Mouse (Mus musculus) embryo, embryonic 11.5 days (tissue): Measurements from ENCODE around the gene Srpx2.

Experiments
- DNase-seq: peaks from one replicate; pipeline ENCODE4 v3.0.0-alpha.2; 2012; ENCODE audit warnings: low read depth, low spot score

Srpx2 gene

GRCm38 (mm10) chrX:133908261-133908660, at the start of gene Srpx2:
Srpx2 (plus strand) TSS chrX:133908426.
- DNase-seq, result no peak

DNA sequence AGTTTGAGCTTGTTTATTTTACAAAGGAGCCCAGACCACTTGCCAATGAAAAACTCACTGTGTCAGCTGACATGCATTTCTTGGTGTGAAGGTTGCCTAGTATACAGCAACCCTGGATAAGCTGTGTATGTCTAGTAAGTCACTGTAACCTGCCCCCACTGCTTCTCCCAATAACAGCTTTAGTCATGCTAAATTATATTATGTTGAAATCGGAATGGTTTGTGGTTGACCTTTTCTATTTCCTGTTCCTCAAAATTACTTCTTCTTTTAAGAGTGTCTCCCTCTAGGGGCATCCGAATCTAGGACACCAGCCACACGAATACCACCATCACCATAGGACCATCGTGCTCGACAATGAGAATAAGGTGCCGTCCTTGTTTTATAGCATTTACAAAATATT, 38.5 kb upstream of the Srpx2 start:
- no peak for DNase-seq

GRCm38 (mm10) chrX:133887308-133887707, 20.9 kb upstream of the Srpx2 start:
- DNase-seq, result no peak

GRCm38 (mm10) chrX:133888111-133888510, 20.1 kb upstream of the Srpx2 start:
- DNase-seq, result no peak

DNA sequence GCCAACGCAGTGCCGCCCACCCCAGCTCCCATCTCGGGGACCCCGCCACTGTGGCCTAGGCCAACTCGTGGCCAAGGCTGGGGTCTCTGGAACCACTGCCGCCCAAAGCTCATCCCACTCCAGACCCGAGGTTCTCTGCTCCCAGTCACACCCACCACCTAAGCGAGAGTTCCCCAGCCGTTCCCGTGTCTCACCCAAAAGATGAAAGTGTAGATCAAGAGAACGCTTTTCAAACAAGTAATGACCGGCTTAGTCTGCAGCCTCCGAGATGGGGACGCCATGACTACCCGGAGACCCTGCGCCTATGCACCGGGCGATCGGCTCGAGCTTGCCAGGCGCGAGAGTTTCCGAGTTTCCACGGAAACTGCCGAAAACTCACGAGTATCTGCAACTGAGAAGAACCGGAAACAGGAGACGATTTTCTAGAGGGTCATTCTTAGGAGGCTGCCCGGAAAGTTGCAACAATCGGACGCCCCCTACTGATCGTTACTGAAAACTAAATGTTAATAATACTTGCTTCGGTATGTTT, 10.1 kb upstream of the Srpx2 start, which contains the start of gene Tspan6:
Tspan6 (minus strand) TSS at position 416 of the 529 bp plus-strand sequence.
- peak; percentile 70 for DNase-seq

DNA sequence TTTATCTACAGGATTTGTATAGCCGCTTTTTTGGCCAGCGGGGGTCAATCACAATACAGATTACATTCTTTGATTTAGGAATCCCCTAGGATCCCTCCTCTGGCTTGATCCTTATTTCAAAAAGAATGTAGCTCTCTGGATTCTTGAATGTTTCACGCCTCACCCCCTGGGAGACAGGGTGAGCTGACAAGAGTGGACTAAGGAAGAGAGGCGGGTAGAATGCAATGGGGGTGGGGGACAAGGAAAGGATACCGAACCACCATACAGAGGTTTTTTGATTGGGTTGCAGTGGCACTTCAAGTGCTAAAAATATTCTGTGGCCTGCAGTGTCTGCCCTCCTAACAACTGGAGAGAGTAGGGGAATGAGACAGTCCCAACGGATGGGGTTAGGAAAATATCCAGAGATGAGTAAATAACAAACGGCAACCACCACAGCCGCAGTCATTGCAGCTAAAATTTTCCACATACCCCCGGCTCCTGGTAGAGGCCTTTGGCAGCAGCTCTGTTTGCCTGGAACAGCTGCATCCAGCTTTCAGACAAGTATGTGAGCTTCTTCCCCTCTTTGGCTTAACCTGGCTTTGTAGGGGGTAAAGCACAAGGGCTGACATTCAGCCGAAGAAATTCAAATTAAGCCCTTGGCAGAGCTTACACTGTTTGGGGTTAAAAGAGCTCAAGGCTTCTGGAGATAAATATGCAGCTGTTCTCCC, 3.3 kb downstream of the Srpx2 start:
- DNase-seq, result no peak

- DNase-seq, result no peak
Measured at GRCm38 (mm10) chrX:133913006-133913405, 4.8 kb downstream of the Srpx2 start.

DNA sequence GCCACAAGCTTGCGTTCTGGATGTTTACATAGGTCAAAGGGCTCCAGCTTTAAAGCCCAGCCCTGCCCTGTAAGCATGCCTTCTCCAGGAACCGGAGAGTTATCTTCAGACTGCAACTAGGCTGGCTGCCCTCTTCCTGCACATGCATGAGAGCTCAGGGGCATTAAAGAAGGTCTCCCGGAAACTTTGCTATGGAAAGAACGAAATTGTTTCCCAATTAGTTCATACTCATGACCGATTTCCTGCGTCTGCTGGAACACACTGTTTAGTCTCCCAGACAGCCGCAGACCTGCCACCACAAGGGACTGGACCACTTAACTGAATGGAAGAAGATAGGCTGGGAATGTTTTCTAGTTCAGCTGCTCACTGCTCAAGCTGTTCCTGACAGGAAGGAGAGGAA, 6.0 kb downstream of the Srpx2 start:
- no peak for DNase-seq

DNA sequence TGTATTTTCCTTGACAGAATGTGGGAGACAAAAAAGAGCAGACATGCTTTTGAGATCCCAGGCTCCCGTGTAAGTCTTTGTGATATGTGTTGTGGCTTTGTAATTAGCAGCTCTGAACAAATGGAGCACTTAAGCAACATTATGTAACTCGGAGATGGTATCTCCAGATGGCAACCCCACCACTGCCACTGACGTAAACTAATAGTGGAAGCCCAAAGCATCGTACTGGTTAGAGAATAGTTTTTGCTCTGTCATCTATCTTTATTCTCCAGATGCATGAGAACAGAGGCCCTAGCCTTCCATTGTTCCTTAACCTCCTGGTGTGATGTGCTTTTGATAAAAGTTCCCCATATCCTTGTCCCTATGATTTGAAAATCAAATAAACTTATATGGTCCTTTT, 13.0 kb downstream of the Srpx2 start:
- no peak for DNase-seq

- DNase-seq, result no peak
Measured at GRCm38 (mm10) chrX:133926760-133927159, 18.5 kb downstream of the Srpx2 start.

DNA sequence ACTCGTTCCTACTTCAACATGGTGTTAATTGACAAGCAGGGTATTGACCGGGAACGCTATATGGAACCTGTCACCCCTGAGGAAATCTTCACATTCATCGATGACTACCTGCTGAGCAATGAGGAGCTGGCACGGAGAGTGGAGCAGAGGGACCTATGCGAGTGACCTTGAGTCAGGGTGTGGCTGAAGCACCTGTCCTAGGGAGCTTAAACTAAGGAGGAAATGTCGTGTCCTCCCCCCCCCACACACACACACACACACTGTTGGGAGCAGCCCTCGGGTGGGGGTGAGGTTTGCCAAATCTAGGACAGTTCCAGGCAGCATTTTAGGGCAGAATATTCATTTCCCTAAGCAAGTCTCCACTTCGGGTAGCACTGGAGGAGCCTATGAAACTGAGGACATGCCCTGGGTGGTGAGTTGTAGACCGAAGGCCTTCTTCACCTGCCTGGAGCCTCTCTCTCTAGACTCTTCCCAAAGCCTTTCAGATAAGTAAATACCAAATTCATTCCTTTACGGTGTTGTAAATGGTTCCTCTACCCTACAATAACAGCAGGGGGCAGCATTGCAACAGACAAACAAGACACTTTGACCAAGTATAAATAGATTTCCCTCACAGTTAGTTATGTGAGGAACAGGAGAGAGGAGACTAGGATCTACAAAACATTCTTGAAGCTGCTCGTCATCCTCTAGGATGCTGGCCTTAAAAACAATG, 23.2 kb downstream of the Srpx2 start:
- peak; percentile 22 for DNase-seq

DNA sequence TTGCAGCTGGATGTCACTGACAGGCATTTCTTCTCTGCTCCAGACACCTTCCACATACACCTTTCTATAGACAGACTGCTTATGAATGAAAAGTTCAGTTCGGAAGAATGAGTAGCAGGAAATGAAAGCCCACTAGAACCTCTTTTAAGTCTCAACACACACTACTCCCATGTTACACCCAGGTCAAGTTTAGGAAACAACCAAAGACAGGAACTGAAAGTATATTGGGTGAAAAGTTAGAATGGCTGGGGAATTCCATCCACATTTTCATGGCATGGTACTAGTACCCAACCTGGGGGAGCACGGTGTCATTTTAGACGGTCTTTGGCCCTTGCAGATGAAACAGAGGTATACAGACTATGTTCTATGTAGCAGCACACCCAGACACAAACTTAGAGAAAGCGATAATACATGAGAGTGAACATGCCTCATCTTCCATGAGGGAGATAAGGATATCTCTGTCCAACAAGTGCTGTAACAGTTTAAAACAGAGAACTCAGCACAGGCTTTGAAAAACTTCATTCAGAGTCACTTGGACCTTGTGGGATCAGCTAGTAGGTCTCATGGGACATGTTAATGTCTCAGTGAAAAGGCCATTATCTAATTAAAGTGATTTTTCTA, 28.5 kb downstream of the Srpx2 start:
- no peak for DNase-seq

DNA sequence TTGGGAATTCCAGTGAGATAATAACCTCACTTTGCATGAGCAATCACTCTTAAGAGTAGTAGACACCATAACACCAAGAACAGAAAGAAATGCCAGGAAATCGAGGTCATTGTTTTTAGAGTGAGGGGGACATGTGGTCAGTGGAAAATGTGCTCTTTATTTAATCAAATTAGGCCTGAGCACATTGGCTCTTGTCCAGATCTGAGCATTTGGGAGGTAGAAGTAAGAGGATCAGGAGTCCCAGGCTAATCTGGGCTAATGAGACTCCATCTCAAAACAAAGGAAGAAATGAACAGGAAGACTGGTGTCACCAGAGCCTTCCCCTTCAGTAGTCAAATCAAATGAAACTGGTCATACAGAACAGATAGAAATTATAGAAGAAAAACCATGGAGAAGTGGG, 31.3 kb downstream of the Srpx2 start:
- DNase-seq, result no peak

GRCm38 (mm10) chrX:133947427-133947826, 39.2 kb downstream of the Srpx2 start:
- peak; percentile 39 for DNase-seq

DNA sequence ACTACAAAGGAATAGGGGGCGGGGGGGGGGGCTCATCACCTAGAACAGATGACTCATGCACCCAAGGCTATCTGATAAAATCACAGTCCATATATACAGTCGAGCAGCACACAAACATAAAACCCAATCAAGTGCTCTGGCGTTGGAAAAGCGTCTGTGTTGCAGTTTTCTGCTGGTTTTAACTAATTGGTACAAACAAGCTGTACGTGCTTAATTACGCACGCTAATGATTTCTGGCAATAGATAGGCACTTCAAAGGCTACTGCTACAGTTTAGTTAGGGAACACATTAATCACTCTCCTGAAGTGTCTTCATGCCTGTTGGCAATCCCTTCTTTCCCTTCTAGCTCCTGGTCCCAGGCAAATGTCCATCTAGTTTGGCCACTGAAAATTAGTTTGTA, 46.4 kb downstream of the Srpx2 start:
- DNase-seq, result no peak

DNA sequence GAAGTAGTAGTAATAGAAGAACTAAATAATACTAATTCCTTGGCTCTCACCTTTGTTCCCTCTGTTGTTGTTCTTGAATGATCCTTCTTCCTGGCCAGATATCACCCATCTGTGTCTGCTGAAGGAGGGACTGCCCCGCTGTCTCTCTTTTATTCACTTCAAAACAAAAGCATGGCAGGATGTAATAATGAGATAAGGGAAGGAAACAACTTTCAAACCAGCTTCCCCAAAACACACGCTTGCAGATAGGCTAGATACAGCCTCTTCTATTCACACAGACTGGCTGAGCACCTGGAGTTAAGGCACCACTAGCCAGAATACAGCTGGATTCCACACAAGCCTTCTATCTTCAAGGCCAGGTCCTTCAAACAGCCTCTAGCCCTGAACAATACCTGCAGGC, 52.4 kb downstream of the Srpx2 start:
- no peak for DNase-seq

GRCm38 (mm10) chrX:133964615-133965014, 56.4 kb downstream of the Srpx2 start:
- DNase-seq, result no peak

DNA sequence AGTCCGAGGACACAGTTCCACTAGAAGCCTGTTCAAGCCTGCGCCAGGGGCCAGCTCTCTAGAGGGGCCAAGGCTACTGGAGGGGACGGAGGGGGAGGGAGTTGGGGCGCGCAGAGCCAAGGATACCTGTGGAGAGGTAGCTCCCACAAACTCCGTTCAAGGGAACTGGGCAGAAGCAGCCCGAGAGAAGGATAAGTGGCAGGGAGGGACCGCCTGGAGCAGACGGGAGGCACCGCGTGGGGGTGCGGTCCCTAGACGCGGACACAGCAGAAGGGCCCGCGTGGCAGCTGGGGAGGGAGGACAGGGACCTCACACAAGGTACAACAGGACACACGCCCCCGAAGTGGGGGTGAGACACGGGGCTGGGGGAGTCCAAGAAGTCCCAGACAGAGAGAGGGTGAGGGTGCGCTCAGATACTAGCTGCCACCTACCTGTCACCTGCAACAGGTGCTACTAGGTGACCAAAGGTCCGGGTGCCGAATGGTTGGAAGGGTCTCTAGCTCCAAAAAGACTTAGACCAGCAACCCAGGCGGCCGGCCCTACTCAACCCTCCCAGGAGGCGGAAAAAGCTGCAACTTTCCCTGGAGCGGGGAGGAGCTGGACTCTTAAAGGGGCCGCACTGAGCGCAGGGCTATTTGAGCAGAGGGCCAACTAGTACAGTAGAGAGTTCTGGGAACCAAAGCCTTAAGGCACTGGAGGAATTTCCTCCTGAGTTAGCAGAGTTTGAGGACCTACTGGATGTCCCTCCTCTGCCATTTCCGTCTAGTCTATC, 73.2 kb downstream of the Srpx2 start, which contains the start of gene Sytl4:
Sytl4 (minus strand) TSS at position 582 of the 772 bp plus-strand sequence.
- DNase-seq, result peak; percentile 3
